Mouse (Mus musculus): ENCODE results near the gene Gm30083. TPM values are rescaled to one million over a fixed set of nuclear protein-coding genes. Genes with fewer than 3 reads are reported as not detected.

Gene Gm30083
- polyA plus RNA-seq, 1 experiment: not detected

- Histone ChIP-seq H3K9me3 (peaks cover 10% of the 10 kb centered on the region; the same call in 1 of the 2 replicates), H3K4me3 (replicated peaks) (no peak within 1 kb of the TSS), H3K27me3 (replicated peaks) (peaks cover under 1% of the 10 kb centered on the region), H3K4me1 (no peaks in the 10 kb centered on the region), H3K36me3 (replicated peaks; ENCODE audit: low read length) (no peaks in the 10 kb centered on the region)
- TF ChIP-seq GATA1 (IDR thresholded peaks at IDR 0.05; ENCODE audit: borderline replicate concordance, low read length): no peak
- TF ChIP-seq FLI1 (IDR thresholded peaks at IDR 0.05; ENCODE audit: low read length): no peak
These were observed 74.2 kb downstream of the Gm30083 start, which contains the start of gene Gdf2 for GRCm38 (mm10) chr14:33940739-33941138. Gene Gdf2, plus strand, starts transcription at chr14:33941039.

- Histone ChIP-seq H3K4me3 (replicated peaks) (no peak overlapping the region), H3K27me3 (replicated peaks) (peaks cover 3% of the 10 kb centered on the region), H3K9me3 (no peaks in the 10 kb centered on the region), H3K36me3 (replicated peaks; ENCODE audit: low read length) (no peaks in the 10 kb centered on the region), H3K4me1 (no peaks in the 10 kb centered on the region)
- TF ChIP-seq FLI1 (IDR thresholded peaks at IDR 0.05; ENCODE audit: low read length) (no peak), GATA1 (IDR thresholded peaks at IDR 0.05; ENCODE audit: borderline replicate concordance, low read length) (no peak)
These were observed 75.9 kb downstream of the Gm30083 start for GRCm38 (mm10) chr14:33939117-33939516.

Other genes with a start within 250 kb of the Gm30083 start
- gene Gdf10, start 91.6 kb downstream of the Gm30083 start, polyA plus RNA-seq (2012; ENCODE audit: insufficient read depth, low replicate concordance): not detected in 2 replicates
- not detected in 2 replicates for gene Gdf2, start 74.1 kb downstream of the Gm30083 start, polyA plus RNA-seq (2012; ENCODE audit: insufficient read depth, low replicate concordance)
- not detected in 2 replicates for gene Rbp3, start 61.2 kb downstream of the Gm30083 start, polyA plus RNA-seq (2012; ENCODE audit: insufficient read depth, low replicate concordance)
- gene Zfp488, start 36.4 kb downstream of the Gm30083 start, polyA plus RNA-seq (2012; ENCODE audit: insufficient read depth, low replicate concordance): not detected in 2 replicates
- gene Gm5460, start 1.6 kb upstream of the Gm30083 start, polyA plus RNA-seq (2012; ENCODE audit: insufficient read depth, low replicate concordance): not detected in 2 replicates
- gene Antxrl, start 37.5 kb upstream of the Gm30083 start, polyA plus RNA-seq (2012; ENCODE audit: insufficient read depth, low replicate concordance): not detected in 2 replicates
- gene Anxa8, start 70.8 kb upstream of the Gm30083 start, polyA plus RNA-seq (2012; ENCODE audit: insufficient read depth, low replicate concordance): not detected in 2 replicates
- gene A630023A22Rik, start 87.6 kb upstream of the Gm30083 start, polyA plus RNA-seq (2012; ENCODE audit: insufficient read depth, low replicate concordance): not detected in 2 replicates
- not detected in 2 replicates for gene Npy4r, start 137.3 kb upstream of the Gm30083 start, polyA plus RNA-seq (2012; ENCODE audit: insufficient read depth, low replicate concordance)
- not detected in 2 replicates for gene Gprin2, start 186.5 kb upstream of the Gm30083 start, polyA plus RNA-seq (2012; ENCODE audit: insufficient read depth, low replicate concordance)
- gene Syt15, start 204.4 kb upstream of the Gm30083 start, polyA plus RNA-seq (2012; ENCODE audit: insufficient read depth, low replicate concordance): not detected in 2 replicates